Mouse (Mus musculus): ENCODE measurements around the gene Gm1330. TPM values are rescaled to one million over a fixed set of nuclear protein-coding genes. Genes with fewer than 3 reads are reported as not detected.
"Not testable (repeated sequence)": the region's sequence is repeated elsewhere in the genome, so short reads cannot be mapped to it uniquely, and the experiment has no call there.

Gm1330 gene
- polyA plus RNA-seq (2014; fragmentation: Nextera tagmentation; extraction: Ambion mirVana), result not detected in 2 replicates

GRCm38 (mm10) chr2:149003151-149003550 lies at the start of gene Gm1330:
TSS of gene Gm1330 (minus strand) at chr2:149003251.
- no peak for ATAC-seq (ENCODE audit: insufficient number of reproducible peaks, low FRiP score, low TSS enrichment, low read depth)
- Histone ChIP-seq H3K4me2 (ENCODE audit: low read depth, severe bottlenecking) (no peak within 1 kb of the TSS), H3K9me3 (ENCODE audit: control insufficient read depth, low read length) (no peaks in the 10 kb centered on the region), H3K9ac (ENCODE audit: low read length) (no peak within 1 kb of the TSS), H3K4me3 (ENCODE audit: low read depth, low read length) (no peak within 1 kb of the TSS), H3K36me3 (ENCODE audit: control insufficient read depth, insufficient read depth, low read length) (no peaks in the 10 kb centered on the region), H3K27me3 (ENCODE audit: control insufficient read depth, insufficient read depth, low read length) (no peaks in the 10 kb centered on the region), H3K4me1 (ENCODE audit: control insufficient read depth, insufficient read depth, low read length) (no peaks in the 10 kb centered on the region), H3K27ac (replicated peaks; ENCODE audit: low read depth, low read length) (no peak within 1 kb of the TSS)
- no peak for DNase-seq (ENCODE audit: low spot score)

- not testable (repeated sequence) for H3K27ac ChIP-seq (replicated peaks; ENCODE audit: low read depth, low read length); H3K9ac ChIP-seq (ENCODE audit: low read length); H3K9me3 ChIP-seq (ENCODE audit: control insufficient read depth, low read length); DNase-seq (ENCODE audit: low spot score); H3K4me2 ChIP-seq (ENCODE audit: low read depth, severe bottlenecking); H3K27me3 ChIP-seq (ENCODE audit: control insufficient read depth, insufficient read depth, low read length); H3K4me3 ChIP-seq (ENCODE audit: low read depth, low read length); H3K36me3 ChIP-seq (ENCODE audit: control insufficient read depth, insufficient read depth, low read length); ATAC-seq (ENCODE audit: insufficient number of reproducible peaks, low FRiP score, low TSS enrichment, low read depth); H3K4me1 ChIP-seq (ENCODE audit: control insufficient read depth, insufficient read depth, low read length)
- WGBS, result 80% methylated on average over 5 of the region's 5 CpGs
Observed at GRCm38 (mm10) chr2:149017137-149017536, 14.1 kb upstream of the Gm1330 start, which contains the start of gene Gm10750. TSS of gene Gm10750 (minus strand) at chr2:149017237.

DNA sequence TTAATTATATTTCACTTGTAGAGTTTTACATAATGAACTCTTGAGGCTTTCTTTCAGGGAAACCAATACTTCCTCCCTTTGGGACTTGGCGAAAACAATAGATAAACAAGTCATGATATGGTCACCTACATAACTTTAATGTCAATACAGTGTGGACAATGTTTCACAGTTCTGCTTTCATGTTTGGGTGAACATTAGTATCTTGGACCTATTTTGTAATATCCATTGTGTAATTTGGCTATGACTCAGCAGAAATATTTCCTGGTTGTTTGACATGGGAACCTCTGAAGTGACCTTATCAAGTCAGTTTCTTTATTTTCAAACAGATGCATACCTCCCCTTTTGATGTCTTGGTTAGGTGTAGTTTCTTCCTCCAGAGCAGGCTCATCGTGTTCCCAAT lies 1.8 kb upstream of the Gm1330 start:
- ATAC-seq (ENCODE audit: insufficient number of reproducible peaks, low FRiP score, low TSS enrichment, low read depth), result no peak
- Histone ChIP-seq H3K4me3 (ENCODE audit: low read depth, low read length) (no peak overlapping the region), H3K9me3 (ENCODE audit: control insufficient read depth, low read length) (no peaks in the 10 kb centered on the region), H3K4me1 (ENCODE audit: control insufficient read depth, insufficient read depth, low read length) (no peaks in the 10 kb centered on the region), H3K36me3 (ENCODE audit: control insufficient read depth, insufficient read depth, low read length) (no peaks in the 10 kb centered on the region), H3K27me3 (ENCODE audit: control insufficient read depth, insufficient read depth, low read length) (no peaks in the 10 kb centered on the region), H3K27ac (replicated peaks; ENCODE audit: low read depth, low read length) (no peak overlapping the region), H3K4me2 (ENCODE audit: low read depth, severe bottlenecking) (no peak overlapping the region), H3K9ac (ENCODE audit: low read length) (no peak overlapping the region)
- WGBS, result 77% methylated on average over 2 of the region's 2 CpGs
- DNase-seq (ENCODE audit: low spot score), result no peak

DNA sequence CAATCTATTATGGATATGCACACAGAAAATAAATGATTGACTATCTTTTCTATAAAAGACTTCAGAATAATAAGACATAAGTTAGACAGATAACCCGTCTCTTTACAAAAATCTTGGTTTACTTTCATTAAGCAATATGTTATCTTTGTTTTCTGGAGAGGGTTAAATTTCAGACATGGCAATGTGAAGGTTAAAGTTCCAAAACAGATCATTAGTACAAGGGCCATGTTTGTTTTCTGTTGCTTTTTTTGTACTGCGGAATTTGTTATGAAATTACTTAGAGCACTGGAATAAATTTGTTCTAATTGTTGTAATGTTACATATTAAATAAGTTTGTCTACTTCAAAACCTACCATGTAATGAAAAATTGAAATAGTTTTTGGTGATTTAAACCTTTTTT lies 7.9 kb downstream of the Gm1330 start:
- DNase-seq (ENCODE audit: low spot score) (no peak), ATAC-seq (ENCODE audit: insufficient number of reproducible peaks, low FRiP score, low TSS enrichment, low read depth) (no peak)
- Histone ChIP-seq H3K4me2 (ENCODE audit: low read depth, severe bottlenecking) (no peak overlapping the region), H3K27ac (replicated peaks; ENCODE audit: low read depth, low read length) (no peak overlapping the region), H3K4me3 (ENCODE audit: low read depth, low read length) (no peak overlapping the region), H3K36me3 (ENCODE audit: control insufficient read depth, insufficient read depth, low read length) (no peaks in the 10 kb centered on the region), H3K9me3 (ENCODE audit: control insufficient read depth, low read length) (no peaks in the 10 kb centered on the region), H3K9ac (ENCODE audit: low read length) (no peak overlapping the region), H3K27me3 (ENCODE audit: control insufficient read depth, insufficient read depth, low read length) (no peaks in the 10 kb centered on the region), H3K4me1 (ENCODE audit: control insufficient read depth, insufficient read depth, low read length) (no peaks in the 10 kb centered on the region)
- 91% methylated on average over 2 of the region's 2 CpGs for WGBS

Other genes with a start within 250 kb of the Gm1330 start
- not detected in 2 replicates for gene Cst11, start 231.8 kb downstream of the Gm1330 start, polyA plus RNA-seq (2014; fragmentation: Nextera tagmentation; extraction: Ambion mirVana)
- not detected in 2 replicates for gene 8030411F24Rik, start 221.2 kb downstream of the Gm1330 start, polyA plus RNA-seq (2014; fragmentation: Nextera tagmentation; extraction: Ambion mirVana)
- gene Cst12, start 213.9 kb downstream of the Gm1330 start, polyA plus RNA-seq (2014; fragmentation: Nextera tagmentation; extraction: Ambion mirVana), result not detected in 2 replicates
- not detected in 2 replicates for gene Cst8, start 204.5 kb downstream of the Gm1330 start, polyA plus RNA-seq (2014; fragmentation: Nextera tagmentation; extraction: Ambion mirVana)
- not detected in 2 replicates for gene Cst13, start 183.2 kb downstream of the Gm1330 start, polyA plus RNA-seq (2014; fragmentation: Nextera tagmentation; extraction: Ambion mirVana)
- not detected in 2 replicates for gene Cst9, start 168.1 kb downstream of the Gm1330 start, polyA plus RNA-seq (2014; fragmentation: Nextera tagmentation; extraction: Ambion mirVana)
- not detected in 2 replicates for gene 9230104L09Rik, start 138.2 kb downstream of the Gm1330 start, polyA plus RNA-seq (2014; fragmentation: Nextera tagmentation; extraction: Ambion mirVana)
- 246 and 272 TPM in 2 replicates for gene Cst3, start 127.6 kb downstream of the Gm1330 start, polyA plus RNA-seq (2014; fragmentation: Nextera tagmentation; extraction: Ambion mirVana)
- gene Gm10750, start 14.0 kb upstream of the Gm1330 start, polyA plus RNA-seq (2014; fragmentation: Nextera tagmentation; extraction: Ambion mirVana), result not detected in 2 replicates